Mouse (Mus musculus): ENCODE measurements around the gene Taok2.
"Not testable (repeated sequence)": the region's sequence is repeated elsewhere in the genome, so short reads cannot be mapped to it uniquely, and the experiment has no call there.

The Taok2 gene

GRCm38 (mm10) chr7:126884286-126885164 is at the start of gene Taok2:
Gene Taok2 (minus strand): TSS chr7:126884703.
- DNase-seq (ENCODE audit: low spot score), result peak; percentile 98

DNA sequence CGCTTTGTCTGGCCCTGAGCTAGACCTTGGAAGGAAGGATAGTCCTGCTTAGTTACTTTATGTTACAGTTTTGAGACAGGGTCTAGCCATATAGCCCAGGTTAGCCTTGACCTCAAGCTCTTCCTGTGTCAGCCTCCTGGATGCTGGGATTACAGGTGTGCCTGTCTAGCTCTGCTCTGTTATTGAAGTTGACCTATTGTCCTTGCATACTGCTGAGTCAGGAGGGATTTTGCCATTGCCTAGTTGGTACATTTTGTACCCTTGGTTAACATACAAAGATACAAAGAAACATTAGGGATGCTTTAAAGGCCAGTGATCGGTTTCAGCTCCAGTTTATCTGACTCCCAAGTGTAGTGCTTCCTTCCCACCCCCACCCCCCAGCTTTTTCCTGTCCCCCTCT is 48.1 kb upstream of the Taok2 start:
- no peak for DNase-seq (ENCODE audit: low spot score)

GRCm38 (mm10) chr7:126929046-126929445 is 44.5 kb upstream of the Taok2 start:
- no peak for DNase-seq (ENCODE audit: low spot score)

- DNase-seq (ENCODE audit: low spot score), result peak; percentile 94
Measured at GRCm38 (mm10) chr7:126928384-126929037, 44.0 kb upstream of the Taok2 start, which contains the start of gene Kctd13. Gene Kctd13 (plus strand): TSS chr7:126928879.

- DNase-seq (ENCODE audit: low spot score), result no peak
Measured at GRCm38 (mm10) chr7:126926299-126926698, 41.8 kb upstream of the Taok2 start.

DNA sequence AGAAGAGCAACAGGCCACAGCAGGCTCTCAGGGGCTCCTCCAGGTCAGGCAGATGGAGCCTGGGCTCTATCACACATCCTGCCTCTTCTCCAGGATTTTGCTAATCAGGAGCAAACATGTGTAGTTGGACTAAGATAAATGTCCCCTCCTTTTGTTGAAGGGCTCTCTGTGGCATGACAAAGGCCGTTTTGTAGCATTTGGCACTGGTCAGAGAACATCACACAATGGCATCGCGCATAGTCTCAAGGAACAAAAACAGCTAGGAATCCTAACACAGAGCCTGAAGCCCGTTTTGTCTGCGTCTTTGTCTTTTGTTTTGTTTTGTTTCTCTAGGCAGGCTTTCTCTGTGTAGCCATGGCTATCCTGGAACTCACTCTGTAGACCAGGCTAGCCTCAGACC is 39.5 kb upstream of the Taok2 start:
- no peak for DNase-seq (ENCODE audit: low spot score)

GRCm38 (mm10) chr7:126922624-126923060 is 38.1 kb upstream of the Taok2 start, which contains the start of gene Tmem219:
Gene Tmem219 (minus strand): TSS chr7:126922917.
- DNase-seq (ENCODE audit: low spot score), result peak; percentile 63

GRCm38 (mm10) chr7:126921563-126921962 is 37.1 kb upstream of the Taok2 start:
- DNase-seq (ENCODE audit: low spot score), result no peak

DNA sequence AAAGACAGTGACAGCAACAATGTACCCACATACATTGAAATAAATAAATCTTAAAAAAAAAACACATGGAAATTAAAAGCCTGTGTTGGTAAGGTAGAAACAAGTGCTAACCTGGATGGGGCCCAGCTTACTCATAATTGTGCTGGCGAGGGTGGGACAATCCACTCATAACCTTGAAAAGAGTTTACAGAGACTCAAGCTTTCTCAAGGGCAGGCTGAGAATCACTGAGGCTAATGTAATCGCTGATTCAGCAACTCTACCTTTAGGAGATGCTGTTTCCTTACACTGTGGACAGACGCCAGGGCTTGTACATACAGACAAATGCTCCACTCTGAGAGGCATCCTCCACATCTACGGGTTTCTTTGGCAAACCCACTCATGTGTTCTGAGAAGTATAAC is 35.5 kb upstream of the Taok2 start:
- no peak for DNase-seq (ENCODE audit: low spot score)

DNA sequence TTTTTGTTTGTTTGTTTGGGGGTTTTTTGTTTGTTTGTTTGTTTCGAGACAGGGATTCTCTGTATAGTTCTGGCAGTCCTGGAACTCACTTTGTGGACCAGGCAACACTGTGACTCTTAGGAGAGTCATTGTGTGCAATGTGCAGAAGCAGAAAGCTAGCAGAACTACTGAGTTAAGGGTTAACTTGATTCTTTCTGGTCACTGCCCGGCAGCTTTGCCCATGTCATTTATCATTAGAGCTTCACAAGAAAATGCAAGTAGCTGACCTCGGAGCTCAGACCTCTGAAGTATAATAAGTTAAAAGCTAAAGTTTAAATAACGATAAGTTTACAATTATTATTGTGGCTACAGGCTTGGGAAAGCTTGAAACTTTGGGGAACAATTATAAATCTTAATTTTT is 33.9 kb upstream of the Taok2 start:
- DNase-seq (ENCODE audit: low spot score), result not testable (repeated sequence)

DNA sequence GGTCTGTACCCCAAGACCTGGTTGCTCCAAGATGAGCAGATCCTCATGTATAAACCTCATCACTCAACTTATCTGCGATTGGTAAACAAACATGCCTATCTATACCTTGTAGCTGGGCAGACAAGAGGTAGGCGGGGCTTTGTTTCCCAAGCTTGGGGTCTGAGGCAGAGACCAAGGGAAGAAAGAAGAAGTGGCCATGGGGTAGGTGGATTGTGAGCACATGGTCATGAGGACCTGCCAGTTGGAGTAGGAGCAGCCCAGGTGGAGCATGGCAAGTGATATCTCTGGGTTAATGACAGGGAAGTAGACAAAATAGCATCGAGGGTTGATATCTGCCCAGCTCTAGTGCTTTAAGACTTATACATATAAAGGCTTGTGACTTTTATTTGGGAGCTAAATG is 30.3 kb upstream of the Taok2 start:
- no peak for DNase-seq (ENCODE audit: low spot score)

DNA sequence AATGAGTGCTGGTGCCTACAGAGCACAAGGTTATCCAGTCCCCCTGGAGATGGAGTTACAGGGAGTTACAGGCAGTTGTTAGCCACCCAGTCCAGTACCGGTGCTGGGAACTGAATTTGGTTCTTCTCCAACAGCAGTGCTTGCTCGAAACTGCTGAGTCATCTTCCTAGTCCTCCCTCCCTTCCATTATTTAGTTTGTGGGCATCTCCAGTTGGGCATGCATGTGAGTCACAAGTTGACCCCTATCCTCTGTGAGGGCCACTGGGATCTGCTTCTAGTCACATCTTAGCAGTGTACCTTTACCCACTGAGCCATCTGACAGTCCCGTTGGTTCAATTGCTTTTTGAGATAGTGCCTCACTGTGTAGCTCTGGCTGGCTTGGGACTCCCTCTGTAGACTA is 21.1 kb upstream of the Taok2 start:
- DNase-seq (ENCODE audit: low spot score), result no peak

DNA sequence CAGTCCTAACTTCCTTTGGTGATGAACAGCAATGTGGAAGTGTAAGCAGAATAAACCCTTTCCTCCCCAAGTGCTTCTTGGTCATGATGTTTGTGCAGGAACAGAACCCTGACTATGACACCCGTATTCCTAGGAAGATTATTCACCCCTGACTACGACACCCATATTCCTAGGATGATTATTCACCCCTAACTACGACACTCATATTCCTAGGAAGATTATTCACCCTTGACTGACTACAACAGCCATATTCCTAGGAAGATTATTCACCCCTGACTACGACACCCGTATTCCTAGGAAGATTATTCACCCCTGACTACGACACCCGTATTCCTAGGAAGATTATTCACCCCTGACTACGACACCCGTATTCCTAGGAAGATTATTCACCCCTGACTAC is 15.3 kb upstream of the Taok2 start:
- not testable (repeated sequence) for DNase-seq (ENCODE audit: low spot score)

GRCm38 (mm10) chr7:126898102-126898990 is 13.8 kb upstream of the Taok2 start:
- peak; percentile 98 for DNase-seq (ENCODE audit: low spot score)

GRCm38 (mm10) chr7:126897390-126898101 is 13.0 kb upstream of the Taok2 start:
- DNase-seq (ENCODE audit: low spot score), result no peak

DNA sequence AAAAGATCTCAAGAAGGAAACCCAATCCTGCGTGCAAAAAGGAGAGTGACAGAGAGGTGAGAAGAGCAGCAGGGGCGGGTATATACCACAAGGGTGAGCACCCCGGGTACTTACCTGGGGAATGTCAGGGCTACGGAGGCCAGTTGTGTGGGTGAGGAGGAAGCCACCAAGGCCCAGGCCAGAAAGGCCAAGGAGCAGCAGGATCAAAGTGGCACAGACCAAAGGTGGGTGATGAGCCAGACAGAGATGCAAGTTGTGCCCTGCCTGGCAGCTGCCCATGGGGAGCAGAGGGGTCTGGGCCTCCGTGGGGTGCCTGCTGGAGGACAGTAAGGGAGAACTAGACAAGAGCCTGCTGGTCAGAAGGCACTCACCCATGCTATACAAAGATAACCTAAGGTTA is 12.4 kb upstream of the Taok2 start:
- DNase-seq (ENCODE audit: low spot score), result no peak

DNA sequence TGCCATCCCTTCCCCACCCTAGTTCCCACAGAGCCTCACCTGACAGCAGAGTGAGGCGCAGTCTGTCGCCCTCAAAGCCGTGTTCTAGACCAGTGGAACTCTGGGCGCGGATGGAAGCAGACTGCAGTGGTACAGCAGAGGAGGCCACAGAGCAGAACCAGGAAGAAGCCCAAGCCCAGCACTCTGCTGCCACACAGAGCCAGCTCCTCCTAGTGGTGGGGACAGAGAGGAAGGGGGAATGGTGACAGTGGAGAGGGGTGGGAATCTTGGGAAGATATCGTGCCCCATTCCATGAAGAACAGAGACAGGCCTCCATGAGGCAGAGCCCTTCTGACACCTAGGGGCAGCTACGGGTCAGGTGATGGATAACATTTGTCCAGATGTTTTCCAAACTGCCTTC is 4.3 kb upstream of the Taok2 start:
- DNase-seq (ENCODE audit: low spot score), result no peak

- no peak for DNase-seq (ENCODE audit: low spot score)
Measured at GRCm38 (mm10) chr7:126887281-126887680, 2.8 kb upstream of the Taok2 start.

DNA sequence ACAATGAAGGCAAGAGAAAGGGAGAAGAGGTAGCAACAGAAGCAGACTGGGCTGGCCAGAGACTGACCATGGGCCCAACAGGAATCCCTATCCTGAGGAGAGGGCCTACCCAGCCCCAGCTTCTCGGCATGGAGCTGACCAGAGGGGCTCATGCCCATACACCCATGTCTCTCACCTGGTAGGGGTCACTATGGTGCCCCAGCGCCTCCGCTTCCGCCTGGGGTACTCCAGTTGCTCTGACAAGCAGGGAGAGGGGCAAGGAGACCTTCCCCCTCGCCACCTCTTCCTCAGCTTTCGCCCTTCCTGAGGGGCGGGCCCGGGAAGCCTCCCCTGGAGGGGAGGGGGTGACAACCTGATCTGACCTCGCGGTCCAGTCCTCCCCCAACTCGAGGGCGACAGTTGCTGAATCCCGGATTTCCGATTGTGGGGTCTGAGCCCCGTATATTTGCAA is 747 bp downstream of the Taok2 start:
- DNase-seq (ENCODE audit: low spot score), result no peak

GRCm38 (mm10) chr7:126881040-126881439 is 3.5 kb downstream of the Taok2 start:
- DNase-seq (ENCODE audit: low spot score), result no peak

- no peak for DNase-seq (ENCODE audit: low spot score)
Measured at GRCm38 (mm10) chr7:126877239-126877638, 7.3 kb downstream of the Taok2 start.
